Mouse (Mus musculus) heart, postnatal 0 days (tissue): ENCODE results near the gene Fam120b. TPM values are rescaled to one million over a fixed set of nuclear protein-coding genes. Genes with fewer than 3 reads are reported as not detected.
A peak's percentile ranks its signal among the peaks of the same experiment; 100 is the strongest.

Source experiments
- ATAC-seq: fragments of 200-750 bp; cut with Nextera tagmentation; 2 replicates; pipeline ENCODE4 v1.8.0; 2017; ENCODE audit warnings: low read depth, moderate number of reproducible peaks, moderate library complexity; ENCODE audit not compliant: insufficient read depth
- DNase-seq: peaks from one replicate; pipeline ENCODE4 v3.0.0-alpha.2; 2016; ENCODE audit warnings: low spot score
- H3K27ac ChIP-seq: fragments of 300-500 bp; sonication (generic); 2 replicates; pipeline ENCODE4 v1.5.1; 2014; ENCODE audit warnings: low read depth, mild to moderate bottlenecking
- H3K27me3 ChIP-seq: fragments of 300-500 bp; sonication (generic); 2 replicates; pipeline ENCODE4 v1.6.1; 2014; ENCODE audit warnings: low read length, mixed read lengths; ENCODE audit not compliant: control insufficient read depth, insufficient read depth
- H3K36me3 ChIP-seq: fragments of 300-500 bp; sonication (generic); replicated peaks from 2 replicates; pipeline ENCODE4 v1.6.1; 2014; ENCODE audit warnings: low read length, mixed read lengths; ENCODE audit not compliant: control insufficient read depth, insufficient read depth
- H3K4me1 ChIP-seq: fragments of 300-500 bp; sonication (generic); 2 replicates; pipeline ENCODE4 v1.6.1; 2014; ENCODE audit warnings: antibody characterized with exemption; ENCODE audit not compliant: control insufficient read depth, insufficient read depth
- H3K4me2 ChIP-seq: fragments of 300-500 bp; sonication (generic); 2 replicates; pipeline ENCODE4 v1.6.1; 2014; ENCODE audit warnings: low read depth, mild to moderate bottlenecking, low read length, moderate library complexity
- H3K4me3 ChIP-seq: fragments of 300-500 bp; sonication (generic); 2 replicates; pipeline ENCODE4 v1.5.1; 2014; ENCODE audit warnings: low read depth, low read length
- H3K9ac ChIP-seq: fragments of 300-500 bp; sonication (generic); replicated peaks from 2 replicates; pipeline ENCODE4 v1.6.1; 2014; ENCODE audit warnings: low read depth, low read length, mixed read lengths
- H3K9me3 ChIP-seq: fragments of 300-500 bp; sonication (generic); replicated peaks from 2 replicates; pipeline ENCODE4 v1.6.1; 2016; ENCODE audit warnings: low read length; ENCODE audit not compliant: control insufficient read depth
- CTCF ChIP-seq: IDR thresholded peaks from 2 replicates; pipeline ENCODE4 v1.5.1; 2016; ENCODE audit warnings: antibody characterized with exemption, control low read depth, low read depth
- EP300 ChIP-seq: IDR thresholded peaks from 2 replicates; pipeline ENCODE4 v1.6.1; 2016; ENCODE audit warnings: antibody characterized with exemption, low read depth
- WGBS: fragments of 180-500 bp; shearing (Covaris S2); extraction: QIAGEN DNeasy Blood & Tissue Kit; methylation state at CpG from one replicate; pipeline ENCODE4 v1.1.7; 2014; 5-methylcytosine and 5-hydroxymethylcytosine counted together
- polyA plus RNA-seq: library from polyadenylated mRNA; unstranded; fragments of >200 nt; fragmentation: Nextera tagmentation; extraction: Ambion mirVana; gene quantifications from 2 replicates; pipeline ENCODE4 v1.2.1, GENCODE M21; 2015
- total RNA-seq: library from RNA; depleted of rRNA; stranded (reverse); fragments of >200 nt; gene quantifications from 2 replicates; pipeline ENCODE4 v1.2.3, GENCODE M21; 2014; ENCODE audit warnings: low replicate concordance; rRNA removed

Fam120b gene
- total RNA-seq (10.5 and 15.5 TPM in 2 replicates), polyA plus RNA-seq (10.9 and 12.2 TPM in 2 replicates)

DNA sequence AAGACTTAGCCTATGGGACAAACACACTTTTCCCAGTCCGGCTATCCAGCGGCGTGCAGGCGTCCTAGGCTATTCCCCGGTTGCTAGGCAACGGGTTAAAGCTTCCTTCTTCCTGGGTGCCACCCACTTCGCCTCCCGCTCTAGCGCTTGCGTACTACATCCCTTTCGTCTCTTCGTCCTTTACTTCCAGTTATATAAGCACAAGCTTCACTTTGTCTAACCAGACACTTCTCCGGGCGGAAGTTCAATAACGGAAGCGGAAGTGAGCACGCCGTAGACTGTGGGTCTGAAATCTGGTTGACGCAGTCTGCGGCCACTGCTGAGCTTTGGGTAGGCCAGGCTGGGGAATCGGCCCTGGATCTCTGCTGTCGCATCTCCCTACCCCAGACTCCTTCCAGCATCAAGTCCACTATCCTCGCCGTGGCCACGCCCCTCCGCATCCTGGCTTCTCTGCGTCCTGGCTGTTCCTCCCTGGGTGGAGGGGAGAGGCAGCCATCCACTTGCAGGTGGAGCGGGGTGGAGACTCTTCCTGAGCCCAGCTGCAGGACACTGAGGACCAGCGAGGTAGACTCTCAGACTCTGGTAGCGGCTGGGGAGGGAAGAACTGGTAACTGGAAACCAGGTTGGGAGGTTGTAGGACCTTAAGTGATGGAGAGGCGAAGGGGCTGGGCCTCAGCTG, at the start of gene Fam120b:
Gene Fam120b (plus strand): TSS at position 206 of the 679 bp plus-strand sequence.
- 2% methylated on average over 31 of the region's 31 CpGs for WGBS
- H3K4me1 ChIP-seq: peaks cover 16% of the 10 kb centered on the region
- TF ChIP-seq EP300 (no peak), CTCF (no peak)
- ATAC-seq (peak; percentile 95), DNase-seq (peak; percentile 98)
- peak within 1 kb of the TSS; percentile 82 for H3K27ac ChIP-seq
- H3K4me2 ChIP-seq: peak within 1 kb of the TSS; percentile 83
- peak within 1 kb of the TSS; percentile 87 for H3K9ac ChIP-seq
- 0 out of 2 replicates have a peak, but pooled peaks cover 4% of the 10 kb centered on the region for H3K27me3 ChIP-seq
- peak within 1 kb of the TSS; percentile 81 for H3K4me3 ChIP-seq
- H3K36me3 ChIP-seq: no peaks in the 10 kb centered on the region
- no peaks in the 10 kb centered on the region for H3K9me3 ChIP-seq

DNA sequence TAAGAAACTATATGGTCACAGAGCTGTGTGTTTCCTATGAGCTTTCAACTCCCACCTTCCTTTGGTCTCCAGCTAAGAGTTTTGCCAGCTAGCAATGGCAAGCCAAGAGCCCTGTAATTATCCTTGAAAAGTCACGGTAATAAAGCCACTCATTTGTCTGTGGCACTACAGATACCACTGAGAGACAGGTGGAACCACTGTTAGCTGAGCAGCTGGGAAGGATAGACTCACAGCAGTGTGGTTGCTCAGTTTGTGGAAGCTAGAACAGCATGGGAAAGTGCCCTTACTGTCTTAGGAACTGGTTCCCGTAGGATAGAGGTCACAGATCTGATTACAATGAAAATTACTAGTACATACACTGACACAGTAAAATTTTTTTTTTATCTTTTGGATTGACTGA, 45.9 kb upstream of the Fam120b start:
- Histone ChIP-seq H3K4me3 (no peak overlapping the region), H3K27me3 (no peaks in the 10 kb centered on the region), H3K4me2 (no peak overlapping the region), H3K27ac (no peak overlapping the region), H3K36me3 (no peaks in the 10 kb centered on the region), H3K9ac (no peak overlapping the region), H3K4me1 (no peaks in the 10 kb centered on the region), H3K9me3 (0 out of 2 replicates have a peak, but pooled peaks cover 4% of the 10 kb centered on the region)
- TF ChIP-seq CTCF: no peak
- TF ChIP-seq EP300: no peak
- no peak for ATAC-seq
- WGBS: 61% methylated on average over 2 of the region's 2 CpGs
- DNase-seq: no peak

DNA sequence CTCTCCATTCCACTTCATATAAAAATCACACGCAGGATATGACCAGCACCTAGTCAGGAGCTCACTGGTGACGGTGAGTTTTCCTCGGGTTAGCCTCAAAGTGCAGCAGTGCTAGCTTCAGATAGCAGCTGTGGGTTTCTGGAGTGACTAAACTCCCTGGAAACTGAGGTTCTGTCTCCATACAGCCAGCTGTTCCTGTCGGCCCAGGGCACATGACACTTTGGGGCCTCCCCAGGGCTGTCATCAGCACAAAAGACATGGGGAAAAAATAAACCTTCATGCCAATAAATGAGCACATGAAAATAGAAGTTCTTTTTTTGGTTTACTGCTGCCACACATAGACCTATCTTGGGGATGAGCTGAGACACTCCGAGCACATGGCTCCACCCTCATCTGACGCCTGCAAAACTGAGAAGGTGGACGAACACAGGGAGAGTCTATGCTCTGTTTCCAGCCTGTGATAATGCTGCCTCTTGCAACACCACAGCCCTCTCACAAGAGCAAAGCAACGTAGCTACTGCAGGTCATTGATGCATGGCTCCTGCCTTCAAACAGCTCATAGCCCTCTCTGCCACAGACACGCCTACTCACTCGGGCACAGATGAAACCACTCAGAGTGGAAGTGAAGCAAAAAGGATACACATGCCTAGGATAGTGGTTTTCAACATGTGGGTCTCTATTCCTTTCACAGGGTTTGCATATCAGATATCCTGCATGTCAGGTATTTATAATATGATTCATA, 43.0 kb upstream of the Fam120b start:
- Histone ChIP-seq H3K9me3 (no peaks in the 10 kb centered on the region), H3K36me3 (no peaks in the 10 kb centered on the region), H3K4me1 (no peaks in the 10 kb centered on the region), H3K27ac (no peak overlapping the region), H3K9ac (no peak overlapping the region), H3K4me3 (no peak overlapping the region), H3K27me3 (no peaks in the 10 kb centered on the region), H3K4me2 (no peak overlapping the region)
- DNase-seq (no peak), ATAC-seq (no peak)
- TF ChIP-seq EP300 (no peak), CTCF (no peak)
- WGBS: 45% methylated on average over 10 of the region's 10 CpGs

DNA sequence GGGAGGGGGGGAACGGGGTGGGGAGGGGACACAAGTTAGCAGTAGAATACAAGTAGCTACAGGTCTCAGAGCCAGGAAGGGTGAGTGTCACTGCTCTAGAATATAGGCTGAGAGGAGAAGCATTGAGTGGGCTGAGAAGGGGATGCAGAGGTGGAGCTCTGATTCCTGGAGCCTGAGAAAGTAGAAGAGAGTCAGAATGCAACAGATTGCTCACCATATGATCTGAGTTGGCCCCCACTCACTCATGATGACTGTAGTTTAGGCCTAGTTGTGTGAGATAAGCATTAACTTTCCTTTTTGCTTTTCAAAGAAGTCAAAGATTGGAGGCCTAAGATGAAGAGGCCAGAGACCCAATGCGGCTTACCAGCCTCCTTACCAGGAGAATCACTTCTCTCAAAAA, 42.0 kb upstream of the Fam120b start:
- TF ChIP-seq EP300 (no peak), CTCF (no peak)
- H3K4me1 ChIP-seq: no peaks in the 10 kb centered on the region
- H3K4me2 ChIP-seq: no peak overlapping the region
- no peaks in the 10 kb centered on the region for H3K36me3 ChIP-seq
- no peak for ATAC-seq
- 74% methylated on average over 2 of the region's 2 CpGs for WGBS
- no peak overlapping the region for H3K4me3 ChIP-seq
- no peak overlapping the region for H3K27ac ChIP-seq
- H3K27me3 ChIP-seq: no peaks in the 10 kb centered on the region
- DNase-seq: no peak
- no peak overlapping the region for H3K9ac ChIP-seq
- H3K9me3 ChIP-seq: no peaks in the 10 kb centered on the region

DNA sequence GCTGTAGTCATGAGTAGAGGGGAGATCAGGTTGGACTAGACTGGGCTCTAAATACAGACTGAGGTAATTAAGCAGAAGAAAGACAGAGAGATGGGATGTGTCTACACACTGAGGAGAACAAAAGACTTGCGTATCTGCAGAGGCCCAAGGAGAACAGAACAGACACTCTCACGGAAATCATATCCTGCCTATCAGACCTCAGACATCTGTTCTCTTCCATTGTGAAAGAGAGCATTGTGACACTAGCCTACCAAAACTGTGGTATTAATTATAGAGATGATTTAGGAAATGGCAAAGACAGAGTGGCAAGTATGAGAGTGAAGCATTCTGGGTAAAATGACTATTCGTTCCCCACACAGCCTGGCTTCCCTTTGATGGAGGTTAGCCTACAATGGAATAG, 40.9 kb upstream of the Fam120b start:
- Histone ChIP-seq H3K4me2 (no peak overlapping the region), H3K27ac (no peak overlapping the region), H3K4me1 (no peaks in the 10 kb centered on the region), H3K27me3 (no peaks in the 10 kb centered on the region), H3K9ac (no peak overlapping the region), H3K36me3 (no peaks in the 10 kb centered on the region), H3K4me3 (no peak overlapping the region), H3K9me3 (no peaks in the 10 kb centered on the region)
- WGBS: 85% methylated on average over 3 of the region's 3 CpGs
- ATAC-seq (no peak), DNase-seq (no peak)
- TF ChIP-seq EP300: no peak
- no peak for TF ChIP-seq CTCF
